Mouse (Mus musculus) left cerebral cortex, postnatal 14 days (tissue): ENCODE results near the gene Kcnj6. TPM values are rescaled to one million over a fixed set of nuclear protein-coding genes. Genes with fewer than 3 reads are reported as not detected.
A peak's percentile ranks its signal among the peaks of the same experiment; 100 is the strongest.

Experiments used
- DNase-seq, 2 experiments: peaks; one replicate each; pipeline ENCODE4 v3.0.0; 2021 to 2022; ENCODE audit warnings: low spot score in 2 of 2, mixed read lengths in 1 of 2
- intact Hi-C: fragments of 180-260 bp; cut with DNase I; formaldehyde crosslinking; loops from one replicate; pipeline ENCODE4 v1.15.1; 2025
- long read RNA-seq, 2 experiments: library from polyadenylated mRNA; stranded (forward); transcript quantifications; one replicate each; pipeline ENCODE4 v2.0.0; 2021
- total RNA-seq, 2 experiments: library from RNA; stranded (reverse); gene quantifications; 2 replicates each; pipeline ENCODE4 v1.2.3; 2021

The Kcnj6 gene
- 10 to 100 TPM; 72.1 to 91.3 TPM for total RNA-seq
- long read RNA-seq, experiment 1, partial matches to known transcripts: 0 of 6 reads
- long read RNA-seq, experiment 1, other reads (novel, unspliced or antisense): 2 of 6 reads
- long read RNA-seq, experiment 2, transcript Kcnj6-201 (5 exons, 2,362 nt): major isoform, 5 of 9 reads
- long read RNA-seq, experiment 2, partial matches to known transcripts: 0 of 9 reads
- long read RNA-seq, experiment 2, other reads (novel, unspliced or antisense): 3 of 9 reads

DNA sequence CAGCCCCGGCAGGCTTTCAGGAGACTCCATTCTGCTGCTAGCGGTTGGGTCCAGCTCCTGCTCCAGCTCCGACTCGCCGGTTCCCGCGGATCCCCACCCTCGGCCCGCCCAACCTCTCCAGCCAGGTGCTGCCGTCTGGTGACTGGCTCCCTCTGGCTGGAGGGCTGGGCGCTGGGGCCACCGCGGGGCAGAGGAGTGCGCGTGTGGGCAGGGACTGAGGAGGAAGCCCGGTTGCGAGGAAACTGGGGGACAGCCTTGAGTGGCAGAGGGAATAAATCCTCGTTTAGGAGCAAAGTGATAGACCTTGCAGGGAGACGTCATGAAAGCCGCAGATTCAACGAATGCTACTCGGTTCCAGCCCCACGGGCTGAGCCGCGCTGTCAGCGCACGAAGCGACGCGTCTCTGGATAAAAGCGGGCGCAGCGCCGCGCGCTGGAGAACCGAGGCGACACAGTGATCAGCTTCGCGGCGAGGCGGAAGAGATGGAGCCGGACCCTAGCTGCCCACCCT, at the start of gene Kcnj6:
TSS of gene Kcnj6 (minus strand) at position 362 of the 510 bp plus-strand sequence.
- DNase-seq: peak; percentile 85 to 88
- intact Hi-C loops: loop anchor here (2.0 to 10.0 kb wide), 5 partner anchors 115 to 345 kb away; no protein-coding TSS in a partner anchor

GRCm38 (mm10) chr16:95009937-95010336, 12.4 kb upstream of the Kcnj6 start:
- intact Hi-C loops: loop anchor here (10.0 kb wide), 1 partner anchor 175 kb away; no protein-coding TSS in a partner anchor
- DNase-seq: no peak

DNA sequence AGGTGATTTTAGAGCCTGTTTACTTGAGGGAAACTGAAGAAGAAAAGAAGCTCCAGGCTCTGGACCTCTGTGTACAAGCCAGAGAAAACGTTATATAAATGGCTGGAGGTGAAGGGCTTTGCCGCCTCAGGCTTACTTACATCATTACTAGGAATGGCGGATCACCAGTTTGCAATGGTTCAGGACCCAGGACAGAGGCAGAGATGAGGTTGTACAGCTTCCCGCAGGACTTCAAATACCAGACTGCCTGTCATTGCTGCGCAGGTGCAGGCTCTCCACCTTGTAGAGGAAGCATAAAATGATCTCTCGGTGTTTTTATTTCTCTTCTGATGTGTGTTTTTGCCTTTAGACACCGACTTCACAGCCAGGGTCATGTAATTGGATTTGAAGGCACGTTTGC, 7.1 kb upstream of the Kcnj6 start:
- intact Hi-C loops: loop anchor here (10.0 kb wide), 1 partner anchor 180 kb away; no protein-coding TSS in a partner anchor
- DNase-seq: no peak

GRCm38 (mm10) chr16:94999551-94999950, 2.0 kb upstream of the Kcnj6 start:
- intact Hi-C loops: loop anchor here (5.0 to 10.0 kb wide), 2 partner anchors 275 to 343 kb away; no protein-coding TSS in a partner anchor

DNA sequence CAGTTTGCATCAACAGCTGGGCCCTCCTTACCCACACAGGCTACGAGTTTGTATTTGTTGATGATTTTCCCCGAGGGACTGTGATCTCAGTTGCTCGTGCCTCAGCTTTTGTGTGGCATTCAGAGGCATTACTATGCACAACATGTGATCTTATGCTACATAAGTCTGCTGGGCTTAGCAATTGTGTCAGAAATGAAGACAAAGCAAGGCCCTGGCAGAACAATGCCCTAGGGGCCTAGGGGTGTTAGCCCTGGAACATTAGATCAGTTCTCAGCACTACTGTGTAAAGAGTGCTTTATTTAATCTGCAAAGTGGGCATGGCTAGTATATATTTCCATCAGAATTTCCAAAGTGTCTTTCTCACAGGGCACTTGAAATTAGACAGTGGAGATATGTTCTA, 1.5 kb upstream of the Kcnj6 start:
- no peak for DNase-seq
- intact Hi-C loops: loop anchor here (5.0 to 10.0 kb wide), 2 partner anchors 274 to 343 kb away; no protein-coding TSS in a partner anchor

More at GRCm38 (mm10) chr16:94999551-94999950, 2.0 kb upstream of the Kcnj6 start:
- DNase-seq: no peak

DNA sequence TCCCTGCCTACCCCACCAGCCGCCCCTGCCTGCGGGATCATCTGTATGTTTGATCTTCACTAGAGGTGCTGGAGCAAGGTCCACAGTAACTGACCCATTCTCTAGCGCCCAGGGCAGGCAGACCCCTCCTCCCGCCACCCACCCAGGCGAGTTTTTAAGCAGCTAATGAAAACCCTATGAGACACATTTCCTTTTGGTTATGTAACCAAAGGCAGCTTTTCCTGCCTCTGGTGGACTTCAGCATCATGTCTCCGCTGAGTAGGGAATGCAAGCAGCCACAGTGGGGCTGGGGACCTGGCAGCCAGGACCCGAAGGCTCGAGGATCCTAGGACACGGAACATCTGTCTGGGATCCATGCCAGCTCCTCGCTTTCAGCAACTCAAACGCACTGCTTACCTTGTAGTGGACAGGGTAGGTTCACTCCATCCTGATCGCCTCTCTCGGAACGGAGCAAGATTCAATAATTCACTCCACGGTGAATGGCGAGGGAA, 665 bp downstream of the Kcnj6 start:
- intact Hi-C loops: loop anchor here (2.0 to 10.0 kb wide), 5 partner anchors 114 to 345 kb away; no protein-coding TSS in a partner anchor
- peak in 1 of 2 experiments; percentile 55 for DNase-seq

DNA sequence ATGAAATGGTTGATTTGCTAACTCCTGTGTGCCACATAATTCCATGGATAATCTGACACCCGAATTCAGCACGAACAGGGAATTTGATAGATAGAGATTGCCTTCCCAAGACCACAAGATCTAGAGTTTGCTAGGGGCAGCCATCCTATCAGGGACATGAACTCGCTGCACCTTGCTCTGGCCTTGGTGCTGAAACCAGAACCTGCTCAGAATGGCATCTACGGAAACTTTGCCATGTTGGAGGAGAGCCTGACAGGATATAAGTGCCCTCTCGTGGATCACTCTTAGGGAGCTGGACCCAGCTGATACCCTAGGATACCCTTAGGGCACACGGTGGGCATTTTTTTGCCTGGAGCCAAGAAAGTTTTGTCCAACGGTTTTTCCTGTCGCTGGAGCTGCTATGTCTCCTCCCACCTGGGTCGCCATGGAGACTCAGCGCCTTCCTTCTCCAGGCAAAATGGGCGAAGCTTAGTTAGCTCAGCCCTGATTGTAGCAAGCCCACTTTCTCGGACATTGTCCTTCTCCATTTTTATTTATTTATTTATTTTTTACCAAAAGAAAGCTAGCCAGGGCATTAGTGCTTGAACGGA, 1.9 kb downstream of the Kcnj6 start:
- intact Hi-C loops: loop anchor here (2.0 to 10.0 kb wide), 5 partner anchors 113 to 347 kb away; no protein-coding TSS in a partner anchor
- peak; percentile 61 to 66 for DNase-seq

DNA sequence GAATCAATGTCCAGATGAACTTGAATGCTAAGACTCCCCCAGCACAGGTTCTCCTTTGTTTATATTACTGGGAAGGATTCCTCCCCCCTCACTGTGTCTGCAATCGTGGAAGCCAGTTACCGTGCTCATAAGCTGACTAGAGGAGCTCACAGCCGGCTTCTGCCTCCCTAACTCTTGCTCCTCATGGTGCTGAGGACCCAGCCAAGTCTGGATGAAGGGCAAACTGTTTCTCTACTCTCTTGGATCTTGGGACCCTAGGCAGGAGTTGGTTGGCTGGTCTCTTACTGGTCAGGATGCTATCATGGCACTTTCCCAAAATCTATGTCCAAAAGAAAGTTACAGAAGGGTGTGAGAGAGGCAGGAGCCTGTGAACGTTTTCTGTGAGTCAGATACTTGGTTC, 2.6 kb downstream of the Kcnj6 start:
- DNase-seq: no peak
- intact Hi-C loops: loop anchor here (5.0 to 10.0 kb wide), 2 partner anchors 270 to 347 kb away; no protein-coding TSS in a partner anchor

DNA sequence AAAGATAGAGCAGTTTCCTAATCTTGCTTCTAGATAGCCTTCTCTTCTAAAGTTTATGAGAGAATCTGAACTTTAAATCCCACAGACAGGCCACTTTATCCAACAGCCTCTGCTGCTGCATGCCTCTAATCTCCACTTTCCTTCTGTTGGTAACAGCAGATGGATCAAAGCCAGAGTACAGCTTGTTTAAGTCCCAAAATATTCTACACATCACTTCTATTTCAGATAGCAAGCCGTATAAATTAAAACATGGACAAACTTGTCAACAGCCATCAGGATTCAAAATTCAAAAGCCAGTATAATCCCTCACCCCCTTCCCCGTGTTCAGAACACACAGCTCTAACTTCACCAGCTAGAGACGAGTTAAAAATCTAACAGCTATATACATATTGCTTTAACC, 3.4 kb downstream of the Kcnj6 start:
- peak in 1 of 2 experiments; percentile 58 for DNase-seq

DNA sequence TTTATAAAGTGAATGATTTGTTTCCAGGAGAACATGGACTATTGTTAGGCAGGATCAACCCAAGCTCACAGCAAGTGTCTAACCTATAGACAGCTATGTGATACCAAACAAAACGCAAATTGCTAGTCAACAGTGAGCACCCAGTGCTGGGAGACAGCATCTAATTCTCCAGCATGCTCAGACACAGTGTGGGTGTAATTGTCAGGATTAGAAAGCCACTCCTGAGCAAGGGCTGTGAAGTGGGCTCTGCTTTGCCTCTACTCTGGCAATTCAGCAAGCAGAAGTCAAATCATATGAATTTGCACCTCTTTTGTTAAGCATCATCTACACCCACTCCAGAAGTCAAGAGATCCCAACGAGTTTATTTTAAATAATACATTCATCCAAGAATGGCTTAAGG, 7.4 kb downstream of the Kcnj6 start:
- DNase-seq: no peak
- intact Hi-C loops: loop anchor here (10.0 kb wide), 1 partner anchor 265 kb away; no protein-coding TSS in a partner anchor

More for the DNA sequence above, 3.4 kb downstream of the Kcnj6 start:
- intact Hi-C loops: loop anchor here (10.0 kb wide), 1 partner anchor 269 kb away; no protein-coding TSS in a partner anchor

DNA sequence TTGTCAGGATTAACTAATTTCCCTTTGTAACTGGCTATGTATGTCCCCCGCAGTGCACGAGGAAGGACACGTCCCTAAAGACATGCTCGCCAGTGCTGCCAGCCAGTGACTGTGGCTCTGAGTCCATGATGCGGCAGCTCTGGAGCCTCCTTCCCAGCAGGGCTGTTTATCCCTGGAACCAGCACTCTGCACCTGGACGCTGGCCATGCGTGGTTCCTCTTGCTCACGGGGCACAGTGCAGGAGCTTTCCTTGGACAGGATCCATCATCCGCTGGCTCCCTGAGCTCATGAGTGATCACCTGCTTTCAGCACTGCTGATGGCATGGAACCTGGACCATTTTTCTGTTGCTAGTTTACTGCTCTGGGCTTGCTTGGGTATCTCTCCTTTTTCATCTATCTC, 10.8 kb downstream of the Kcnj6 start:
- peak in 1 of 2 experiments; percentile 48 for DNase-seq

GRCm38 (mm10) chr16:94984263-94984662, 13.2 kb downstream of the Kcnj6 start:
- intact Hi-C loops: no loop called here
- DNase-seq: no peak

More for the DNA sequence above, 10.8 kb downstream of the Kcnj6 start:
- intact Hi-C loops: no loop called here

- intact Hi-C loops: no loop called here
- peak in 1 of 2 experiments; percentile 37 for DNase-seq
Measured at GRCm38 (mm10) chr16:94980374-94980773, 17.1 kb downstream of the Kcnj6 start.

DNA sequence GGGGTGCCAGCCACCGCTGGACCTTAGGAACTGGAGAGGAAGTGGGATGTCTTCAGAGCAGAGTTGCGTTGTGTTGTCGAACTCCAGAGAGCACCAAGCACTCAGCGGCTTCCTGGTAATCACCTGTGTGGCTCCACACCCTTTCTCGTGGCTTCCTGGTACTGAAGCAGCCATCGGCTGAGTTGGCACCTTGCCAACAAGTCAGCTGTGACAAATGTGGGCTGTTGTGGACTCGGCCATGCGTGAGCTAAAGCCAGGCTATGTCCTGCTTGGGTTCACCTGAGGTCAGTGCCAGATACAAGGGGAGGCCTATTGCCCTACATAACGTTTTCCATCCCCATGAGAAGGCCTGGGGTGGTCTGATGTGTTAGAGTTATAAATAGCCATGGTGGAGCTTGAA, 18.0 kb downstream of the Kcnj6 start:
- DNase-seq: no peak

DNA sequence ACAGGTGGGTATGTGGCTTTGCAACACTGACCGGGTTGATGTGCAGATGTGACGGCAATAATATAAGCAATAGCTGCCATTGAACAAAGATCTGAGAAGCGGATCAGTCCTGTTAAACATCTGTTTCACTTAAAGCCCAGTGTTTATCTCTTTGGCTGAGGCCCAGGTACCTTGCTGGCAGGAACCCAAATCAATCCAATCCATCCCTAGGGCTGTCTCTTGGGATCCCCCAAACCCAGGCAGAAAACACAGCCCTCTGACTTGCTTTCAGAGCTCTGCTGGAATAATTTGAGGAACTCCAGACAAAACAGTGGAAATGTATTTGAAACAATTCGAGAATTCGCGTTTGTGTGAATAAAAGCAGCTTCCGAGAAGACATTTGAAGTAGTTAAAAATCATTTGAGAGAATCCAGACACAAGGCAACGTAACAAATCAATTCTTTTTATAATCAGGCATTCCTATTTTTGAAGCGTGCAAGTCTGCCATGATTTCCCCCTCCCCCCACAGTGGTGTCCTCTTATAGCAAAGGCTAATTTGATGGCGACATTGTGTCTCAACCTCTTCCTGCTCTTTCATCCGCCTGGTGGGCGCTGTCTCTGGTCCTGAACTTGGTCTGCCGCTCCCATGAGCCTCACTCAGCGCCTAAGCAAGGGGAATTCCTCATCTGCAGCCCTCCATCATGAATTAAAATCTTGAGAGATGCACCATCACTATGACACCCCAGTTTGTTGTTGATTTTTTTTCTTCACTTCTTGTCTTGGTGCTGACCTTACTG, 25.2 kb downstream of the Kcnj6 start:
- no peak for DNase-seq
- intact Hi-C loops: no loop called here

More for the DNA sequence above, 18.0 kb downstream of the Kcnj6 start:
- intact Hi-C loops: no loop called here

DNA sequence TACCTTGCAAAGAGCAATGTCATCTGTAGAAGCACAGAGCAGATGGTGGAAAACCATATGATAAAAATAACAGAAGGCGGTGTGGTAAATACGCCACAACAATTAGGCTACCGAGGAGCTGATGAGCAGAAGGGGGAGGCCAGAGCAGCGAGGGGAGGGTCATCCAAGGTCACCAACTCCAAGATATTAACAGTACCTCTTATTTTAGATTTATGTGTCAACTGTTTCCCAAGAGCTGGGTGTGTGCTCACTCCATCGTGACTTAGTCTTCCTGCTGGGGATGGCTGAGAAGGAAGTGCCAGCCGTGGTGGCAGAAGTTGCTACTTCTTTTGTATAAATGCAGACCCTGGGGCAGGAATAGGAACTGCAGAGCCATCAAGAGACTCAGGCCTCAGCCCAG, 28.6 kb downstream of the Kcnj6 start:
- DNase-seq: no peak
- intact Hi-C loops: no loop called here

DNA sequence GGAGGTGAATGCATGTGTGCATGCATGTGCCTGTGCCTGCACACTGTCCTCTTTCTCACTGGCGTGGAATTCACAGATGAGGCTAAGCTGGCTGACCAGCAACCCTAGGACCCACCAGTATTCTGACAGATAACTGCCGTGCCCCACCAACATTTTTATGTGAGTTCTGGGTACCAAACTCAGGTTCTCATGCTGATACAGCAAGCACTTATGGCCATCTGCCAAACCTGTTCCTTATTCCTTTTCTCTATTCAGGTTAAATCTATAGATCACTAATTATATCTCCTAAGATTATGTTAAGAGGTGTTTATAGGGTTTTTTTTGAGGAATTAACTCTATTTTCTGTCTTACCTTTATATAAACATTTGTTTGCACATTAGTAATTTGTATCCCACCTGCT, 29.0 kb downstream of the Kcnj6 start:
- intact Hi-C loops: no loop called here

GRCm38 (mm10) chr16:94957156-94957828, 40.2 kb downstream of the Kcnj6 start:
- intact Hi-C loops: no loop called here
- no peak for DNase-seq

More for the DNA sequence above, 29.0 kb downstream of the Kcnj6 start:
- DNase-seq: no peak

- intact Hi-C loops: no loop called here
- DNase-seq: no peak
Measured at GRCm38 (mm10) chr16:94956410-94956809, 41.1 kb downstream of the Kcnj6 start.
